Mouse (Mus musculus): Measurements from ENCODE around the gene Nell1. TPM values are rescaled to one million over a fixed set of nuclear protein-coding genes. Genes with fewer than 3 reads are reported as not detected.

Gene Nell1
- polyA plus RNA-seq, 1 experiment from 2014 or later: 1.8 TPM

DNA sequence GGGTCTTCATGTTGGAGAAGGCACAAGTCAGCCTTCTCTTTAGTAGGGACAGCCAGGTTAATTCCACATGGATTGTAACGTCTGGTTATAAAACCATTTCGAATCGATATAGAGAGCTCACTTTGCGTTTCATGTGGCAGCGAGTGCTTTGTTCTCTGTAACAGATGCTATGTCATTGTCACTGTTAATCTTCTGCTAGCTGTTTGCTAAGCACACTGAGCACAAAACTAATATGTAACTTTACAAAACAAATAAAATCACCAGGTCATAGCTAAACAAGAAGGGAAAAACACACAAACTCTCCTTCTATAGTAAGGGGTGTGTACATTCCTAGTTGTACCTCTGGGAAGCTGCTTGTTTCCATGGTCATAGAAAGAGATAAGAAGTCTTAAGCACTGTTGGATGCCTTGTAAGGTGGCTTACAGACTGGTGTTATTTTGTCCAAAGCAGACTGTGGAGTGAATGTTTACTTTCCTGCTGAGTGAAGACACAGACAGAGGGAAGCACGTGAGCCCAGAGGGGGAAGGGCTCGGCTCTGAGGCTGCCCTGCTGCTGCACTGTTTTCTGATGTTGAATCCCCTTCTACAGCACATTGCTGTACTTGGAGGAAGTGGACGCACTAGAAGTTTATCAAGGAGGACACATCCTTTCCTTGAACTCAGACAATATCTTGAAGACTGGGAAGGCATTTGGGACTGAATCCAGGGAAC lies 131.1 kb downstream of the Nell1 start:
- H3K4me2 ChIP-seq (ENCODE audit: low read depth, low read length): no peak overlapping the region
- no peaks in the 10 kb centered on the region for H3K36me3 ChIP-seq (replicated peaks; ENCODE audit: control insufficient read depth, insufficient read depth, low read depth, low read length)
- no peaks in the 10 kb centered on the region for H3K9me3 ChIP-seq (replicated peaks; ENCODE audit: control insufficient read depth, low read length)
- no peak overlapping the region for H3K27ac ChIP-seq (replicated peaks; ENCODE audit: low read depth, low read length)
- DNase-seq (ENCODE audit: low spot score): no peak
- H3K27me3 ChIP-seq (ENCODE audit: control insufficient read depth, insufficient read depth, low read length): no peaks in the 10 kb centered on the region
- no peaks in the 10 kb centered on the region for H3K4me1 ChIP-seq (ENCODE audit: control insufficient read depth, insufficient read depth, low read length)
- ATAC-seq (replicated peaks; ENCODE audit: insufficient number of reproducible peaks, low FRiP score, low TSS enrichment, low read depth): no peak
- no peak overlapping the region for H3K4me3 ChIP-seq (ENCODE audit: low read depth, low read length)
- WGBS: 66% methylated on average over 8 of the region's 8 CpGs
- no peak overlapping the region for H3K9ac ChIP-seq (replicated peaks; ENCODE audit: low read length)

DNA sequence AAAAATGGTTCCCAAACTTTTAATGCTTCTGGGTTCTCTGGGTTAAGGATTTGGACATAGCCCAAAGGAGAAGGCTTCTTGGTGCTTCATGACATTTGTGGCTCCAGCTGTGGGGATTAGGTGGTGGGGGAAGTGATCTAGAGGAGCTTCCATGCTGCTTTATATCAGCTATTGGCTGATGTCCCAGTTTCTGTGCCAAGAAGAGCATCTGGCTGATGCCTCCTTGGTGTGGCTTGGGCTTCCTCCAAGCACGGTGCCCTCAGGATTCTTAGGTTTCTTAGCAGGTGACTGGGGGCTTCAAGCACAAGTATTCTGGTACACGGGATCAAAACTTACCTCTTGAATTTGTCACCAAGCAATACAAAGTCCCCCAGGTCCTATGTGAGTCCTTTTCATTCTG lies 132.6 kb downstream of the Nell1 start:
- Histone ChIP-seq H3K9ac (replicated peaks; ENCODE audit: low read length) (no peak overlapping the region), H3K4me1 (ENCODE audit: control insufficient read depth, insufficient read depth, low read length) (no peaks in the 10 kb centered on the region), H3K4me3 (ENCODE audit: low read depth, low read length) (no peak overlapping the region), H3K36me3 (replicated peaks; ENCODE audit: control insufficient read depth, insufficient read depth, low read depth, low read length) (no peaks in the 10 kb centered on the region), H3K27me3 (ENCODE audit: control insufficient read depth, insufficient read depth, low read length) (no peaks in the 10 kb centered on the region), H3K27ac (replicated peaks; ENCODE audit: low read depth, low read length) (no peak overlapping the region), H3K9me3 (replicated peaks; ENCODE audit: control insufficient read depth, low read length) (no peaks in the 10 kb centered on the region), H3K4me2 (ENCODE audit: low read depth, low read length) (no peak overlapping the region)
- no peak for ATAC-seq (replicated peaks; ENCODE audit: insufficient number of reproducible peaks, low FRiP score, low TSS enrichment, low read depth)
- 87% methylated on average over 2 of the region's 2 CpGs for WGBS
- DNase-seq (ENCODE audit: low spot score): no peak

DNA sequence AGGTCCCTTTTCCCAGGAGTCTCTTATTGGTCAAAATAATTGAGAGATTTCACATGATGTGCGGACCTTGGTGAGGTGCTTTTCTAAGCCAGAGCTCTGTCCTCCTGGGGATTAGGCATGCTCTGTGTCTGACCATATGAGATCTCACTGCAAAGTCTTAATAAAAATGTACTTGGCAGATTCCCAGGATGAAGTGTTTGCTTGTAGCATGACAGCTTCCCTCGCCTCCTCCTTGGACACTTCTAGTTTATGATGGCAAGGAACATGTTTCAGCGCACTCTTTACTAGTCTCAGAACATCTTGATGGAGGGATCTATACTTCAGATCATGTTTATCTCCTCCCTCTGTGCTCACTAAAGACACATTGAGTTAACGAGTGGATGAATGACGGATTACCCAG lies 143.7 kb downstream of the Nell1 start:
- Histone ChIP-seq H3K9me3 (replicated peaks; ENCODE audit: control insufficient read depth, low read length) (no peaks in the 10 kb centered on the region), H3K4me1 (ENCODE audit: control insufficient read depth, insufficient read depth, low read length) (no peaks in the 10 kb centered on the region), H3K27me3 (ENCODE audit: control insufficient read depth, insufficient read depth, low read length) (no peaks in the 10 kb centered on the region), H3K4me2 (ENCODE audit: low read depth, low read length) (no peak overlapping the region), H3K27ac (replicated peaks; ENCODE audit: low read depth, low read length) (no peak overlapping the region), H3K9ac (replicated peaks; ENCODE audit: low read length) (no peak overlapping the region), H3K36me3 (replicated peaks; ENCODE audit: control insufficient read depth, insufficient read depth, low read depth, low read length) (no peaks in the 10 kb centered on the region), H3K4me3 (ENCODE audit: low read depth, low read length) (no peak overlapping the region)
- WGBS: 89% methylated on average over 5 of the region's 5 CpGs
- DNase-seq (ENCODE audit: low spot score): no peak
- ATAC-seq (replicated peaks; ENCODE audit: insufficient number of reproducible peaks, low FRiP score, low TSS enrichment, low read depth): no peak

DNA sequence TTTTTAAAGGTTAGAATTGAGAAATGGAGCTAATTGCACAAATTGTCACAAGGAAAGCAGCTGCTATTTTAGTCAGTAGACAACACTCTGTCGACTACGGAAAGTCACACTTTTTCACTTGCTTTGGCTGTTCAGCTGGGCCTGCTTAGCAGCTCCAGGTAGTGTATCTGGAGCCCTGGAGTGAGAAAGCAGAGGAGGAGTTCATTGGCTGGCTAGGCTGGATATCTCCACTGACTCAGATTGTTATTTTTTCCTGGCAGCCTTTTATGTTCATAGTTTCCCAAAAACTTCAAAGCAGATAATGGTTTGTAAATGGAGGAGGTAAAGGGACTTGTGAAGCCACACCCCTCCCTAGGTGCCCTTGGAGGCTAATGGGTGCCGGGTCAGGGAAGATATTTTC lies 163.0 kb downstream of the Nell1 start:
- no peak overlapping the region for H3K4me2 ChIP-seq (ENCODE audit: low read depth, low read length)
- DNase-seq (ENCODE audit: low spot score): no peak
- H3K4me3 ChIP-seq (ENCODE audit: low read depth, low read length): no peak overlapping the region
- no peaks in the 10 kb centered on the region for H3K4me1 ChIP-seq (ENCODE audit: control insufficient read depth, insufficient read depth, low read length)
- H3K27ac ChIP-seq (replicated peaks; ENCODE audit: low read depth, low read length): no peak overlapping the region
- H3K9me3 ChIP-seq (replicated peaks; ENCODE audit: control insufficient read depth, low read length): no peaks in the 10 kb centered on the region
- H3K9ac ChIP-seq (replicated peaks; ENCODE audit: low read length): no peak overlapping the region
- 88% methylated on average over 3 of the region's 3 CpGs for WGBS
- no peaks in the 10 kb centered on the region for H3K27me3 ChIP-seq (ENCODE audit: control insufficient read depth, insufficient read depth, low read length)
- no peak for ATAC-seq (replicated peaks; ENCODE audit: insufficient number of reproducible peaks, low FRiP score, low TSS enrichment, low read depth)
- H3K36me3 ChIP-seq (replicated peaks; ENCODE audit: control insufficient read depth, insufficient read depth, low read depth, low read length): no peaks in the 10 kb centered on the region

DNA sequence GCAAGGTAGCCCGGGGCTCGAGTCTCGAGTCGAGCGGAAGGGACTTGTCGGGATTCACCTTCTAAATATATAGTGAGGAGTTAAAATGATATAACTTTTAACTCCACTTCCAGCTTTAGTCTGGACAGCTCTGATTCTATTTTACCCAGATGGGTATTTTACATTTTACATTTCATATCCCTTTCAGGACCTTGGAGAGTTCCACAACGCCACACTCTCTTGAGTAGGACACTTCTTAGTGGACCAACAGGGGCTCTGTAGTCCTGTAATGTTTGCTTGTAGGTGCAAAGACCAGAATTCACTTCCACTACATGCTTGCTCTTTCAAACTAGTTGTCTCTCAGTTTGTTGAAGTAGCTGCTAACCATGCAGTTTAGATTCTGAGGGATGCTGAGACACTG lies 174.7 kb downstream of the Nell1 start:
- Histone ChIP-seq H3K4me2 (ENCODE audit: low read depth, low read length) (no peak overlapping the region), H3K27ac (replicated peaks; ENCODE audit: low read depth, low read length) (no peak overlapping the region), H3K27me3 (ENCODE audit: control insufficient read depth, insufficient read depth, low read length) (no peaks in the 10 kb centered on the region), H3K4me1 (ENCODE audit: control insufficient read depth, insufficient read depth, low read length) (no peaks in the 10 kb centered on the region), H3K36me3 (replicated peaks; ENCODE audit: control insufficient read depth, insufficient read depth, low read depth, low read length) (no peaks in the 10 kb centered on the region), H3K9ac (replicated peaks; ENCODE audit: low read length) (no peak overlapping the region), H3K9me3 (replicated peaks; ENCODE audit: control insufficient read depth, low read length) (no peaks in the 10 kb centered on the region), H3K4me3 (ENCODE audit: low read depth, low read length) (no peak overlapping the region)
- ATAC-seq (replicated peaks; ENCODE audit: insufficient number of reproducible peaks, low FRiP score, low TSS enrichment, low read depth) (no peak), DNase-seq (ENCODE audit: low spot score) (peak; percentile 79)
- 94% methylated on average over 7 of the region's 7 CpGs for WGBS

DNA sequence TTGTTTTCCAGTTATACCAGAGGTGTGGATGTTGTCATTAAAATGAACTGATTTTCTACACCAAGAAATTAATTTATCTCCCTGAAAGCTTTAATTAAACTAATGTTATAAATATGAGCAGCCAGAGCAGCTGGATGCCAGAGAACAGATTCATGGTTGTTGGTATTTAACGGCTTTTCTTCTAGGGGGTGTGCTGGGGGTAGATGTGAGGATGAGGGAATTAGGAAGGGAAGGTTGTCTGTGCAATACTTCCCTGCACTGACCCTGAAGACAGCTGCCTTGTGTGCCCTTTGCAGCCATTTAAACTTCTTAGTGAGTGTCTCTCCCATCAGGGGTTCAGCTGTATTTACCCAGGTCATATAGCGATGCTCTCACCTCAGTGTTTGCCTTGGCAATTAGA lies 176.2 kb downstream of the Nell1 start:
- 72% methylated on average over 2 of the region's 2 CpGs for WGBS
- H3K9ac ChIP-seq (replicated peaks; ENCODE audit: low read length): no peak overlapping the region
- ATAC-seq (replicated peaks; ENCODE audit: insufficient number of reproducible peaks, low FRiP score, low TSS enrichment, low read depth) (no peak), DNase-seq (ENCODE audit: low spot score) (no peak)
- no peaks in the 10 kb centered on the region for H3K4me1 ChIP-seq (ENCODE audit: control insufficient read depth, insufficient read depth, low read length)
- no peak overlapping the region for H3K27ac ChIP-seq (replicated peaks; ENCODE audit: low read depth, low read length)
- no peaks in the 10 kb centered on the region for H3K36me3 ChIP-seq (replicated peaks; ENCODE audit: control insufficient read depth, insufficient read depth, low read depth, low read length)
- no peaks in the 10 kb centered on the region for H3K9me3 ChIP-seq (replicated peaks; ENCODE audit: control insufficient read depth, low read length)
- H3K27me3 ChIP-seq (ENCODE audit: control insufficient read depth, insufficient read depth, low read length): no peaks in the 10 kb centered on the region
- no peak overlapping the region for H3K4me2 ChIP-seq (ENCODE audit: low read depth, low read length)
- H3K4me3 ChIP-seq (ENCODE audit: low read depth, low read length): no peak overlapping the region

DNA sequence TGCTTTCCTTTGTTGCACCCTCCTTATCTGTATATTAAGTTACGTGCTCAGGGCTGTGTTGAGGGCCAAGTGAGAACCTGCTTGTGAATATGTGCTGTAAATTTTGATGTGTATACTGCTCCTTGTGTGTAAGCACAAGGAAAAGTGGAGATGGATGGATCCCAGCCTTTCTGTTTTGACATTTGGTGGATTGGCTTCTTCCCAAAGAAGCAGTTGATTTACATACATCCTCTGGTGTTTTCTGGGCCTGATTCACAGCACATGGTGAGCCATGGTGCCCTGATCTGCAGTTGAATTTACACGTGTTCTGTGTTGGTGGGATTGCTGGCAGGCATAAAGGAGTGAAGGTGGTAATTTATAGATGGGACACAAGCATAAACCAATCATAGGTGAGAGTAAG lies 179.0 kb downstream of the Nell1 start:
- no peak for ATAC-seq (replicated peaks; ENCODE audit: insufficient number of reproducible peaks, low FRiP score, low TSS enrichment, low read depth)
- WGBS: 78% methylated on average over 2 of the region's 2 CpGs
- no peak overlapping the region for H3K9ac ChIP-seq (replicated peaks; ENCODE audit: low read length)

DNA sequence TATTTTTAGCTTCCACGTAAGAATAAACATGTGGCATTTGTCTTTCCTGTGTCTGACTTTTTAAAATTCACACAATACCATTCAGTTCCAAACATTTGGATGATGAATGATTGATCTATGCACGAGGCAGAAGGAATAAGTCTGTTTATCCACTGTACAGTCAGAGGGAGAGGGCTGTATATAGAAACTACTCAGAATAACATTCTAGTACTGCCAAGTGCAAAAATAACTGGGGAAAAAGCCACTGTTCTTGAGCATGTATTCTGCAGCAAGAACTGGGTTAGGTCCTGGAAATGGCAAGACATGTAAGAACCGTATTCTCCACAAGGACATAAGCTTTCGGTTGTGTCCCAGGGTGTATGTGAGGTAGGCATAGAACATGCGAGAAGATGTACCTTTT lies 187.9 kb downstream of the Nell1 start:
- no peaks in the 10 kb centered on the region for H3K9me3 ChIP-seq (replicated peaks; ENCODE audit: control insufficient read depth, low read length)
- WGBS: 88% methylated on average over 5 of the region's 5 CpGs
- no peak overlapping the region for H3K27ac ChIP-seq (replicated peaks; ENCODE audit: low read depth, low read length)
- H3K4me1 ChIP-seq (ENCODE audit: control insufficient read depth, insufficient read depth, low read length): no peaks in the 10 kb centered on the region
- no peaks in the 10 kb centered on the region for H3K36me3 ChIP-seq (replicated peaks; ENCODE audit: control insufficient read depth, insufficient read depth, low read depth, low read length)
- H3K9ac ChIP-seq (replicated peaks; ENCODE audit: low read length): no peak overlapping the region
- no peak for ATAC-seq (replicated peaks; ENCODE audit: insufficient number of reproducible peaks, low FRiP score, low TSS enrichment, low read depth)
- DNase-seq (ENCODE audit: low spot score): no peak
- H3K27me3 ChIP-seq (ENCODE audit: control insufficient read depth, insufficient read depth, low read length): no peaks in the 10 kb centered on the region
- H3K4me2 ChIP-seq (ENCODE audit: low read depth, low read length): no peak overlapping the region
- H3K4me3 ChIP-seq (ENCODE audit: low read depth, low read length): no peak overlapping the region

More for the DNA sequence above, 179.0 kb downstream of the Nell1 start:
- H3K4me3 ChIP-seq (ENCODE audit: low read depth, low read length): no peak overlapping the region
- no peak for DNase-seq (ENCODE audit: low spot score)
- no peak overlapping the region for H3K4me2 ChIP-seq (ENCODE audit: low read depth, low read length)
- H3K36me3 ChIP-seq (replicated peaks; ENCODE audit: control insufficient read depth, insufficient read depth, low read depth, low read length): no peaks in the 10 kb centered on the region
- no peaks in the 10 kb centered on the region for H3K9me3 ChIP-seq (replicated peaks; ENCODE audit: control insufficient read depth, low read length)
- no peaks in the 10 kb centered on the region for H3K27me3 ChIP-seq (ENCODE audit: control insufficient read depth, insufficient read depth, low read length)
- H3K27ac ChIP-seq (replicated peaks; ENCODE audit: low read depth, low read length): no peak overlapping the region
- no peaks in the 10 kb centered on the region for H3K4me1 ChIP-seq (ENCODE audit: control insufficient read depth, insufficient read depth, low read length)

Measured in embryonic facial prominence, embryonic 11.5 days (tissue).